Mouse (Mus musculus) adrenal gland, adult 18-20 months (tissue): Measurements from ENCODE around the gene 2310002L09Rik. TPM values are rescaled to one million over a fixed set of nuclear protein-coding genes. Genes with fewer than 3 reads are reported as not detected.
"Not testable (repeated sequence)": the region's sequence is repeated elsewhere in the genome, so short reads cannot be mapped to it uniquely, and the experiment has no call there.

Experiments used
- DNase-seq, 2 experiments: peaks; one replicate each; pipeline ENCODE4 v3.0.0; 2021 to 2022; ENCODE audit warnings: low spot score in 2 of 2
- long read RNA-seq, 2 experiments: library from polyadenylated mRNA; stranded (forward); transcript quantifications; one replicate each; pipeline ENCODE4 v2.0.0; 2021
- total RNA-seq, 2 experiments: library from RNA; stranded (reverse); gene quantifications; 1 replicate in 1 of 2; 2 replicates in 1 of 2; pipeline ENCODE4 v1.2.3; 2021

The 2310002L09Rik gene
- total RNA-seq = not detected
- long read RNA-seq, experiment 1 = 0 reads
- long read RNA-seq, experiment 2, partial matches to known transcripts = 0 of 2 reads
- long read RNA-seq, experiment 2, other reads (novel, unspliced or antisense) = 0 of 2 reads

DNA sequence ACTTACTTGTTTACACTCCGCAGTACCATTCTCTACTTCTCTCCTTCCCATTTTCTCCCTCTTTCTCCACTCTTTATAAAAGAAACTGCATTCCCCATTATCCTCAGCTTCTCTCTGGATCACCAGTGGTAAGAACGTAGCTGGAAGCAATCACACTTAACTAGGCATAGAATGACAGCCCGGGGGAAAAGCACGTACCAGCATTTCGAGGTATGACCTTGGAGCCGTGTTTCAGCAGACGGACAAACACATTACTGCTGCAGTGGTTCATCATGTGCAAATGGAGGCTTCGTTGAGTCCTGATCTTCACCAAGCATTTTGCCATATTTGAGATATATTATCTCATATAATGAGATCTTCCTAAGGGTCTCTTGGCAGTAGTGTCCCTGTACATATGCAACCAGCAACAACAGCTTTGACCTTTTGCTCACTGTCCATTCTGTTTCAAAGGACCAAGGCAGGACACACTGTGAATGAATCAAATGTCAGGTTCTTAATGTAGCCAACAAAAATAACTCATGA is at the start of gene 2310002L09Rik:
TSS of gene 2310002L09Rik (minus strand) at position 472 of the 522 bp plus-strand sequence.
- no peak for DNase-seq

DNA sequence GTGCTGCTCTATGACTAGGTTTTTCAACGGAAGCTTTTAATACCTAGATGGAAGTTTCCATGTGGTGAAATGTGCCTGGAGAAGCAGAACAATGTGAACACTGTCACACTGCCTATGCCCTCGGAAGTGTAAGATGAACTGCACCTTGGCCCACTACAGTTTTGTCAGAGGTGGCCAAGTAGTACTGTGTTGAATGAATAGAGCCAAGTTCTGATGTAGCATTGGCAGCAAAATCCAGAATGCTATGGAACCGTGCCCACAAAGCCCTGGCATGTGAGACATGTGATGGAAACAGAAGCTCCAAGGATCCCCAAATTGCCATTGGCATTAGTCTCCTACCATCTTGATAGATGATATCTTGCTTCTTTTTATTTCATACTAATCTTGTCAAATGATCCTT is 29.8 kb upstream of the 2310002L09Rik start:
- DNase-seq = no peak

DNA sequence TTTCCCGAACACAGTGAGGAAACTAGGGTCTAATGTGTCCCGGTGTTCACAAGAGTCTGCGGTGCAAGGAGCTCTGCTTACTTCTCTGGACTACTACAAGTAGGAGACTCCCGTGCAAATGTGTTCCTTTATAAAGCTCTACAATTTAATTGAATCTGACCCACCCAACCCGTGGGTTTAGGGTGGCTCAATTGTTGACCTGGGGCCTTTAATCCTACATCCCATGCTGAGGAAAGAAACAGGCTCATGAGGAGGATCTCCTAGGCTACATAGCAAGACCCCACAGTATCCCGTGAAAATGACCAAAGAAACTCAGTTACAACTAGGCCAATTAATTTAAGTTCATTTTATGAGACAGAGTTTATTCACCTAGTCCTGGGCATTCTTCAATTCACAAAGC is 30.0 kb downstream of the 2310002L09Rik start, which contains the start of gene Gm11756:
TSS of gene Gm11756 (minus strand) at position 101 of the 400 bp plus-strand sequence.
- DNase-seq = not testable (repeated sequence)

DNA sequence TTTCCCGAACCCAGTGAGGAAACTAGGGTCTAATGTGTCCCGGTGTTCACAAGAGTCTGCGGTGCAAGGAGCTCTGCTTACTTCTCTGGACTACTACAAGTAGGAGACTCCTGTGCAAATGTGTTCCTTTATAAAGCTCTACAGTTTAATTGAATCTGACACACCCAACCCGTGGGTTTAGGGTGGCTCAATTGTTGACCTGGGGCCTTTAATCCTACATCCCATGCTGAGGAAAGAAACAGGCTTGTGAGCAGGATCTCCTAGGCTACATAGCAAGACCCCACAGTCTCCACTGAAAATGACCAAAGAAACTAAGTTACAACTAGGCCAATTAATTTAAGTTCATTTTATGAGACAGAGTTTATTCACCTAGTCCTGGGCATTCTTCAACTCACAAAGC is 44.8 kb downstream of the 2310002L09Rik start, which contains the start of gene Gm13871:
TSS of gene Gm13871 (minus strand) at position 101 of the 400 bp plus-strand sequence.
- not testable (repeated sequence) for DNase-seq

DNA sequence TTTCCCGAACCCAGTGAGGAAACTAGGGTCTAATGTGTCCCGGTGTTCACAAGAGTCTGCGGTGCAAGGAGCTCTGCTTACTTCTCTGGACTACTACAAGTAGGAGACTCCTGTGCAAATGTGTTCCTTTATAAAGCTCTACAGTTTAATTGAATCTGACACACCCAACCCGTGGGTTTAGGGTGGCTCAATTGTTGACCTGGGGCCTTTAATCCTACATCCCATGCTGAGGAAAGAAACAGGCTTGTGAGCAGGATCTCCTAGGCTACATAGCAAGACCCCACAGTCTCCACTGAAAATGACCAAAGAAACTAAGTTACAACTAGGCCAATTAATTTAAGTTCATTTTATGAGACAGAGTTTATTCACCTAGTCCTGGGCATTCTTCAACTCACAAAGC is 59.6 kb downstream of the 2310002L09Rik start, which contains the start of gene Gm11757:
TSS of gene Gm11757 (minus strand) at position 101 of the 400 bp plus-strand sequence.
- DNase-seq = not testable (repeated sequence)

Other genes with a start within 250 kb of the 2310002L09Rik start
- gene Rasef, start 159.9 kb downstream of the 2310002L09Rik start, total RNA-seq = under 1 TPM; 0.10 to 0.20 TPM
- gene Gm11758, start 74.6 kb downstream of the 2310002L09Rik start, total RNA-seq = not detected
- not detected for gene Gm11757, start 59.7 kb downstream of the 2310002L09Rik start, total RNA-seq
- gene Gm13871, start 44.9 kb downstream of the 2310002L09Rik start, total RNA-seq = not detected
- gene Gm11756, start 30.1 kb downstream of the 2310002L09Rik start, total RNA-seq = not detected
- gene Frmd3, start 62.6 kb upstream of the 2310002L09Rik start, total RNA-seq = under 1 TPM; 0.19 to 0.23 TPM